ENCODE assay signal across 8 mouse cellular contexts in genomic region chr17:45556107-45556489, GRCm38 (mm10). TPM values are rescaled to one million over a fixed set of nuclear protein-coding genes. Genes with fewer than 3 reads are reported as not detected.
DNase-seq lines count a peak whose midpoint lies in the region; ATAC-seq and TF ChIP-seq lines count a peak whose summit lies in the region.

No protein-coding gene starts in this region.

- no peaks in the 10 kb centered on the region for H3K9me3 ChIP-seq in CH12.LX (replicated peaks; ENCODE audit: low read length)
- H3K9me3 ChIP-seq in forebrain, embryonic 15.5 days = no peaks in the 10 kb centered on the region
- no peaks in the 10 kb centered on the region for H3K9me3 ChIP-seq in liver, embryonic 16.5 days (replicated peaks; ENCODE audit: control insufficient read depth, low read length)

- H3K4me2 ChIP-seq in CH12.LX (ENCODE audit: insufficient read depth, low read depth, poor library complexity, severe bottlenecking) = peak overlapping the region; percentile 55; the same call in 1 of the 2 replicates
- peak overlapping the region; percentile 87 for H3K4me2 ChIP-seq in forebrain, embryonic 15.5 days (replicated peaks)
- peak overlapping the region; percentile 95 for H3K4me2 ChIP-seq in liver, embryonic 16.5 days (ENCODE audit: low read depth, low read length)

- ATAC-seq in forebrain, embryonic 15.5 days (replicated peaks) = no peak
- no peak for ATAC-seq in liver, embryonic 16.5 days (ENCODE audit: low read depth)

- intact Hi-C loops in heart, adult 2 months (cut with DNase I) = no loop called here
- intact Hi-C loops in heart, postnatal 25 days (cut with DNase I) = no loop called here

- no peak for DNase-seq in heart, adult 2 months
- DNase-seq in heart, postnatal 25 days (ENCODE audit: low spot score) = no peak
- DNase-seq in CH12.LX (ENCODE audit: extremely low read depth) = no peak
- no peak for DNase-seq in embryo, embryonic 10.5 days (ENCODE audit: low spot score)
- no peak for DNase-seq in embryo, embryonic 11 days
- no peak for DNase-seq in retina, postnatal 1 day

- peak overlapping the region; percentile 89 for H3K4me3 ChIP-seq in heart, adult 2 months
- peak overlapping the region; percentile 90 to 100 (median 99) for H3K4me3 ChIP-seq in CH12.LX (replicated peaks in 1 of 3; ENCODE audit: low read depth in 2 of 3, low read length in 2 of 3, poor library complexity in 1 of 3)
- H3K4me3 ChIP-seq in forebrain, embryonic 15.5 days = peak overlapping the region; percentile 49
- peak overlapping the region; percentile 72 for H3K4me3 ChIP-seq in liver, embryonic 16.5 days (ENCODE audit: low read depth, low read length)

- no peaks in the 10 kb centered on the region for H3K79me2 ChIP-seq in heart, adult 2 months (replicated peaks; ENCODE audit: control insufficient read depth, insufficient read depth, low read length)
- H3K79me2 ChIP-seq in CH12.LX (replicated peaks; ENCODE audit: control insufficient read depth, extremely low read depth, insufficient read depth, poor library complexity, severe bottlenecking) = peaks cover 41% of the 10 kb centered on the region

- no peak for TF ChIP-seq POLR2A in heart, adult 2 months (IDR thresholded peaks at IDR 0.05; ENCODE audit: insufficient read depth, low read depth, low read length)
- no peak for TF ChIP-seq POLR2A in CH12.LX (IDR thresholded peaks at IDR 0.05; ENCODE audit: low read depth, low read length)

- in situ Hi-C loops in CH12.LX (cut with MboI; ENCODE audit: low pct_ligation_motif_present, low pct_unique_long_range_greater_than_20kb, low sequenced_read_pairs) = loop anchor here (5.0 kb wide), 1 partner anchor 79 kb away; the partner anchor contains the start of gene Spats1

- no peaks in the 10 kb centered on the region for H3K27me3 ChIP-seq in heart, adult 2 months (ENCODE audit: control insufficient read depth, insufficient read depth, low read length)
- H3K27me3 ChIP-seq in CH12.LX (replicated peaks) = no peaks in the 10 kb centered on the region
- 0 out of 2 replicates have a peak, but pooled peaks cover 2% of the 10 kb centered on the region for H3K27me3 ChIP-seq in forebrain, embryonic 15.5 days
- peaks cover 26% of the 10 kb centered on the region for H3K27me3 ChIP-seq in liver, embryonic 16.5 days (ENCODE audit: control insufficient read depth, insufficient read depth, low read depth, low read length)

- dilution Hi-C loops in CH12.LX (cut with MboI; ENCODE audit: extremely low pct_ligation_motif_present, extremely low pct_unique_long_range_greater_than_20kb, low sequenced_read_pairs) = no loop called here

- peaks cover 4% of the 10 kb centered on the region; the same call in 1 of the 2 replicates for H3K4me1 ChIP-seq in heart, adult 2 months (ENCODE audit: control insufficient read depth, insufficient read depth, low read length)
- peaks cover 22 to 52% of the 10 kb centered on the region in 2 experiments for H3K4me1 ChIP-seq in CH12.LX (ENCODE audit: control insufficient read depth in 1 of 2, insufficient read depth in 2 of 2)
- peaks cover 8% of the 10 kb centered on the region for H3K4me1 ChIP-seq in forebrain, embryonic 15.5 days
- peaks cover 18% of the 10 kb centered on the region for H3K4me1 ChIP-seq in liver, embryonic 16.5 days (ENCODE audit: control insufficient read depth, low read depth, low read length)

- no peak for TF ChIP-seq RAD21 in CH12.LX (IDR thresholded peaks at IDR 0.05; ENCODE audit: low read depth, low read length)

- no peak for TF ChIP-seq CTCF in heart, adult 2 months (IDR thresholded peaks at IDR 0.05)
- no peak for TF ChIP-seq CTCF in CH12.LX (conservative IDR thresholded peaks at IDR 0.05 in 1 of 2, IDR thresholded peaks at IDR 0.05 in 1 of 2; ENCODE audit: low read depth in 2 of 2, low read length in 2 of 2)

- 4% methylated on average over 14 of the region's 14 CpGs for WGBS in heart, adult 2 months
- 3% methylated on average over 14 of the region's 14 CpGs for WGBS in forebrain, embryonic 15.5 days
- 1% methylated on average over 14 of the region's 14 CpGs for WGBS in liver, embryonic 16.5 days (ENCODE audit: insufficient replicate concordance)

- H3K9ac ChIP-seq in heart, adult 2 months (ENCODE audit: low read depth, low read length) = peak overlapping the region; percentile 66
- H3K9ac ChIP-seq in CH12.LX (ENCODE audit: insufficient read depth, low read depth) = peak overlapping the region; percentile 99
- peak overlapping the region; percentile 63 for H3K9ac ChIP-seq in forebrain, embryonic 15.5 days (replicated peaks)
- H3K9ac ChIP-seq in liver, embryonic 16.5 days (ENCODE audit: low read depth, low read length) = peak overlapping the region; percentile 58; the same call in 1 of the 2 replicates

- H3K36me3 ChIP-seq in heart, adult 2 months (ENCODE audit: control insufficient read depth, insufficient read depth, low read length) = no peaks in the 10 kb centered on the region
- peaks cover 25 to 44% of the 10 kb centered on the region in 2 experiments for H3K36me3 ChIP-seq in CH12.LX (replicated peaks in 1 of 2; ENCODE audit: control insufficient read depth in 1 of 2, insufficient read depth in 1 of 2, low read length in 1 of 2)
- no peaks in the 10 kb centered on the region for H3K36me3 ChIP-seq in forebrain, embryonic 15.5 days
- H3K36me3 ChIP-seq in liver, embryonic 16.5 days (ENCODE audit: control insufficient read depth, insufficient read depth) = no peaks in the 10 kb centered on the region

- no peak for TF ChIP-seq EP300 in heart, adult 2 months (IDR thresholded peaks at IDR 0.05; ENCODE audit: insufficient read depth, low read depth, low read length)
- TF ChIP-seq EP300 in CH12.LX (IDR thresholded peaks at IDR 0.05; ENCODE audit: low read length) = no peak

- H3K27ac ChIP-seq in heart, adult 2 months = peak overlapping the region; percentile 47
- H3K27ac ChIP-seq in CH12.LX (ENCODE audit: insufficient read depth, low read depth) = peak overlapping the region; percentile 99
- no peak overlapping the region for H3K27ac ChIP-seq in forebrain, embryonic 15.5 days (replicated peaks)
- no peak overlapping the region for H3K27ac ChIP-seq in liver, embryonic 16.5 days (ENCODE audit: low read length)

TF ChIP-seq in CH12.LX, 34 proteins besides CTCF, POLR2A, EP300 and RAD21:
- 0 out of 2 replicates have a peak, but pooled peaks have one; percentile 13 for TF ChIP-seq MAX (IDR thresholded peaks at IDR 0.05; ENCODE audit: low read length)
- TF ChIP-seq KAT2A (IDR thresholded peaks at IDR 0.05; ENCODE audit: insufficient replicate concordance, low read length) = no peak
- TF ChIP-seq BHLHE40 (IDR thresholded peaks at IDR 0.05; ENCODE audit: low read depth, low read length) = peak; percentile 6; the same call in 1 of the 2 replicates
- no peak for TF ChIP-seq TBP (conservative IDR thresholded peaks at IDR 0.05; ENCODE audit: low read depth, low read length)

RNA-seq across cellular contexts. Expression of gene Nfkbie, which starts 0.6 kb away (rescaled TPM):
- 1 to 10 TPM; 1.1 TPM for total RNA-seq in heart, adult 2 months (2021)
- polyA plus RNA-seq in heart, adult 2 months (2012; rRNA removed) = 1.6 and 2.2 TPM in 2 replicates
- total RNA-seq in heart, postnatal 25 days (2021) = 1 to 10 TPM; 1.3 to 1.4 TPM
- 91.5 and 136 TPM in 2 replicates for total RNA-seq in CH12.LX (2012; rRNA removed)
- 87.4 and 90.0 TPM in 2 replicates for total RNA-seq in CH12.LX (2014; rRNA removed)
- 76.6 and 78.7 TPM in 2 replicates for polyA plus RNA-seq in CH12.LX (2012; ENCODE audit: insufficient read length, low read depth)
- polyA plus RNA-seq in forebrain, embryonic 15.5 days (2015; fragmentation: Nextera tagmentation; extraction: Ambion mirVana) = 4.2 and 4.6 TPM in 2 replicates
- polyA plus RNA-seq in liver, embryonic 16.5 days (2015; fragmentation: Nextera tagmentation; extraction: Ambion mirVana) = 1.8 TPM in 2 replicates

RNA-seq across cellular contexts. Expression of gene Tmem151b, which starts 6.6 kb away (rescaled TPM):
- total RNA-seq in heart, adult 2 months (2021) = under 1 TPM in 1 of 2 experiments, not detected in 1; 0.07 TPM
- 0.04 and 0.06 TPM in 2 replicates for polyA plus RNA-seq in heart, adult 2 months (2012; rRNA removed)
- total RNA-seq in heart, postnatal 25 days (2021) = under 1 TPM in 1 of 2 experiments, not detected in 1; 0.05 TPM
- 0.42 and 0.50 TPM in 2 replicates for total RNA-seq in CH12.LX (2012; rRNA removed)
- total RNA-seq in CH12.LX (2014; rRNA removed) = 0.12 and 0.30 TPM in 2 replicates
- 0.53 and 0.72 TPM in 2 replicates for polyA plus RNA-seq in CH12.LX (2012; ENCODE audit: insufficient read length, low read depth)
- 34.5 and 36.2 TPM in 2 replicates for polyA plus RNA-seq in forebrain, embryonic 15.5 days (2015; fragmentation: Nextera tagmentation; extraction: Ambion mirVana)
- 0.12 TPM in 2 replicates for polyA plus RNA-seq in liver, embryonic 16.5 days (2015; fragmentation: Nextera tagmentation; extraction: Ambion mirVana)

RNA-seq across cellular contexts. Expression of gene Slc35b2, which starts 7.6 kb away (rescaled TPM):
- 10 to 100 TPM; 23.4 to 24.0 TPM for total RNA-seq in heart, adult 2 months (2021)
- 45.1 and 49.2 TPM in 2 replicates for polyA plus RNA-seq in heart, adult 2 months (2012; rRNA removed)
- total RNA-seq in heart, postnatal 25 days (2021) = 10 to 100 TPM; 23.7 to 24.3 TPM
- total RNA-seq in CH12.LX (2012; rRNA removed) = 59.5 and 73.9 TPM in 2 replicates
- 89.3 and 101 TPM in 2 replicates for total RNA-seq in CH12.LX (2014; rRNA removed)
- polyA plus RNA-seq in CH12.LX (2012; ENCODE audit: insufficient read length, low read depth) = 54.1 and 57.2 TPM in 2 replicates
- 97.9 and 99.8 TPM in 2 replicates for polyA plus RNA-seq in forebrain, embryonic 15.5 days (2015; fragmentation: Nextera tagmentation; extraction: Ambion mirVana)
- 45.3 and 46.5 TPM in 2 replicates for polyA plus RNA-seq in liver, embryonic 16.5 days (2015; fragmentation: Nextera tagmentation; extraction: Ambion mirVana)

RNA-seq across cellular contexts. Expression of gene Hsp90ab1, which starts 17.0 kb away (rescaled TPM):
- 1,000 to 10,000 TPM; 1,183 to 1,319 TPM for total RNA-seq in heart, adult 2 months (2021)
- 464 and 736 TPM in 2 replicates for polyA plus RNA-seq in heart, adult 2 months (2012; rRNA removed)
- 1,000 to 10,000 TPM; 1,042 to 1,257 TPM for total RNA-seq in heart, postnatal 25 days (2021)
- total RNA-seq in CH12.LX (2012; rRNA removed) = 1,180 and 1,205 TPM in 2 replicates
- total RNA-seq in CH12.LX (2014; rRNA removed) = 607 and 790 TPM in 2 replicates
- 4,858 and 5,122 TPM in 2 replicates for polyA plus RNA-seq in CH12.LX (2012; ENCODE audit: insufficient read length, low read depth)
- polyA plus RNA-seq in forebrain, embryonic 15.5 days (2015; fragmentation: Nextera tagmentation; extraction: Ambion mirVana) = 1,627 and 1,637 TPM in 2 replicates
- polyA plus RNA-seq in liver, embryonic 16.5 days (2015; fragmentation: Nextera tagmentation; extraction: Ambion mirVana) = 564 and 565 TPM in 2 replicates

RNA-seq across cellular contexts. Expression of gene Tcte1, which starts 32.9 kb away (rescaled TPM):
- not detected for total RNA-seq in heart, adult 2 months (2021)
- 0.09 and 0.90 TPM in 2 replicates for polyA plus RNA-seq in heart, adult 2 months (2012; rRNA removed)
- not detected for total RNA-seq in heart, postnatal 25 days (2021)
- total RNA-seq in CH12.LX (2012; rRNA removed) (not detected in 2 replicates), CH12.LX (2014; rRNA removed) (not detected in 2 replicates)
- not detected in 2 replicates for polyA plus RNA-seq in CH12.LX (2012; ENCODE audit: insufficient read length, low read depth)
- polyA plus RNA-seq in forebrain, embryonic 15.5 days (2015; fragmentation: Nextera tagmentation; extraction: Ambion mirVana) = 4.7 and 4.8 TPM in 2 replicates
- 0.06 TPM in 1 of 2 replicates, not detected in the other for polyA plus RNA-seq in liver, embryonic 16.5 days (2015; fragmentation: Nextera tagmentation; extraction: Ambion mirVana)

Comparison
In these comparisons a context has a peak if more than half of its experiments do, and no peak if none do; other contexts are left out.
1. H3K27ac ChIP-seq: peak in heart, adult 2 months (single experiment) and CH12.LX (single experiment); none in forebrain, embryonic 15.5 days (single experiment) and liver, embryonic 16.5 days (single experiment).
2. H3K4me3 ChIP-seq: peak in every context shown above with its lines; median percentile 99 in CH12.LX; 89 in heart, adult 2 months; 72 in liver, embryonic 16.5 days; 49 in forebrain, embryonic 15.5 days.
3. RNA of gene Nfkbie, which starts 0.6 kb away (polyA plus RNA-seq): 76.6 to 78.7 TPM in CH12.LX; 4.2 to 4.6 TPM in forebrain, embryonic 15.5 days, 1.6 to 2.2 TPM in heart, adult 2 months and 1.8 TPM in liver, embryonic 16.5 days; every median in the first group is over 10 times any median in the second.
4. RNA of gene Tmem151b, which starts 6.6 kb away (polyA plus RNA-seq): 34.5 to 36.2 TPM in forebrain, embryonic 15.5 days; 0.53 to 0.72 TPM in CH12.LX, 0.12 TPM in liver, embryonic 16.5 days and 0.04 to 0.06 TPM in heart, adult 2 months; every median in the first group is over 10 times any median in the second.
5. Peak in every context shown above with its lines, with median percentiles within 50 percentile points of each other: H3K9ac ChIP-seq and H3K4me2 ChIP-seq.